Mouse (Mus musculus) splenic B cell, adult 2 months (primary cell): Measurements from ENCODE around the gene Frmd5.
"Not testable (repeated sequence)": the region's sequence is repeated elsewhere in the genome, so short reads cannot be mapped to it uniquely, and the experiment has no call there.

Experiments
- DNase-seq: peaks from one replicate; pipeline ENCODE4 v3.0.0-alpha.2; 2011; ENCODE audit warnings: low read depth, low spot score
- H3K27me3 ChIP-seq: 2 replicates; pipeline ENCODE4 v1.6.1; 2012; ENCODE audit warnings: mild to moderate bottlenecking, low read length, moderate library complexity, mixed read lengths; ENCODE audit not compliant: control insufficient read depth, poor library complexity, insufficient read depth, severe bottlenecking
- H3K36me3 ChIP-seq: 2 replicates; pipeline ENCODE4 v1.6.1; 2012; ENCODE audit warnings: mild to moderate bottlenecking, low read length, moderate library complexity, mixed read lengths; ENCODE audit not compliant: control insufficient read depth, poor library complexity, insufficient read depth, severe bottlenecking

The Frmd5 gene

DNA sequence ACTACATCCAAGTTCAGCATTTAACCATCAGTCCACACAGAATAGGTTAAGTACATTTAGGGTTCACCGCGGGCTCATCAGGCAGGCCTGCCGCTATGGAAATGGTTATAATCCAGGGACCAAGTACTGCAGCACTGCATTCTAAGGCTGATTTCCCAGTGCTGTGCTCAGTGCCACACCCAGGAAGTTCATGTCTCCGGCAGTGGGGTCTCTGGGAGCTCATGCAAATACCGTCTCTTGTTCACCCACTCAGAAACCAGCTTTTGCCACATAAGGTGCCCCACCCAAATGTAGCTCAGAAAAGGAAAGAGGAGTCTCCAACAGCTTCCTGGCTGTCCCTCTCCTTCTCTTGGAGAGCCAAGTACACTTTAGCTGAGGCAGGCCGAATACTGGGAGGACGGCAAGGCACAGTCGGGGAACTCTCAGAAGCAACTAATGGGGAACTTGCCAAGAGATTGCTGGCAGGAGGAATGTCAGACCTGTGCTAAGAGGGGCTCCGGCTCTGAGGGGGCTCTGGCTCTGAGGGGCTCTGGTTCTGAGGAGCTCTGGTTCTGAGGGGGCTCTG lies 232.7 kb downstream of the Frmd5 start:
- DNase-seq, result peak; percentile 8
- Histone ChIP-seq H3K36me3 (no peaks in the 10 kb centered on the region), H3K27me3 (no peaks in the 10 kb centered on the region)

DNA sequence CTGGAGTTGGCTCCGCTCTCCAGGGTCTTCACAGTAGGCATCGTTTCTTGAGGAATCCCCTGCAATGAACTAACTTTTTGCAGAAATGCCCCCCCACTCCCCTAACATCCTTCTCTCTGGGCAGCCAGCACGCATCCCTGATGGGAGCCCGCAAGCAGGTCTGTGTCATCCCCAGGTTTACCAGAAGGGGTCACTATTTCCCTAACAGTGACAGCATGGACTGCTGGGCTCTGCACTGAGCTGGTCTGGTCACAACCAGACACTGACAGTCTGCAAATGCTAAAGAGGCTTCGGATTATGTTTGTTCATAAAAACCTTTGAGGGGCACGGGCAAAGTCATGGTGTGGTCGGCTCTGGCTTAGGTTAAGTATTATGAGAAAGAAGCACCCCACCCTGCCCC lies 235.1 kb downstream of the Frmd5 start:
- H3K36me3 ChIP-seq, result no peaks in the 10 kb centered on the region
- DNase-seq, result peak; percentile 83
- no peaks in the 10 kb centered on the region for H3K27me3 ChIP-seq

DNA sequence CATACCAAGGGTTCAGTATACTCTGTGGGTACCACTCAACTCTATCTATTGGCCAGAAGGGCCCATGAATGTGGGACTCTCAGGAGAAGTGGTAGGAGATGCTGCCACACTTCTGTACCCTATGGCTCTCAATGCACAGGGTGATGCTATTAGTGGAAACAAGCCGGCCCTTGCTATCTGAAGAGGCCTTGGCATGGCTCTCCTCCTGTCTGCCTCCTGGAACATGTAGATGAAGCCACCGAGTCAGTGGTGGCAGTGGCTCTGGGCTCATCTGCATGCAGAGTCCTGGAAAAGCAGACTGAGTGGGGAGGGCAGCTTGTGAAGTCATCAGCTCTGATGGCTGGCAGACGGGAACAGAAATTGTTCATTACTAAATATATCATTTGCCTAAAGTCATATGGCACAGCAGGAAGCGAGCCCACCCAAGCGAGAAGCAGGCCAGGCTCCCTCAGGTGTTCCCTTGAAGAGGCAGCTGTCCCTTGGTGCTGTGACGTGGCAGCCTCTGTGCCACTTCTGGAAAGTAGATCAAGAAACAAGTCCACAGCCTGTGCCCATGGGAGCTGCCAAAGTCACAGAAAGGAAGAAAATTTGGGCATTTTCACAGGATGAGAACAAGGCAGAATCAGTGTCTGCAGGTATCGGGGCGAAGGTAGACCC lies 235.8 kb downstream of the Frmd5 start:
- no peaks in the 10 kb centered on the region for H3K36me3 ChIP-seq
- H3K27me3 ChIP-seq, result no peaks in the 10 kb centered on the region
- peak; percentile 44 for DNase-seq

DNA sequence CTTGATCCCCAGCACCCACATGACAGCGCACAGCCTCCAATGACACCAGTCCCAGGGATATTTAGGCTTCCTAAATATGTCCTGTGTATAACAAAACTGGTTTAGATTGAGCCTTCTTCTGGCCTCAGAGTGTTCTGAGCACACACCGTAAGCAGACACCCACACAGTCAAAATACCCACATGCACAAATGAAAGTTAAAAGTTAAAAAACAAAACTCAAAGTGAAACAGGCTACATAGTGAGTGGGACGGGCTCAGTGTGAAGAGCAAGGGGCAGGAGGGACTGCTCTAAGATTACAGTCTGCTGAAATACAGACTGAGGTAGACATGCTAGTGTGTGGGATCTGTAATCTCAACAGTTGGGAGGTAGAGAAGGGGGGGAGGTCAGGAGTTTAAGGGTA lies 236.8 kb downstream of the Frmd5 start:
- DNase-seq, result no peak
- Histone ChIP-seq H3K27me3 (no peaks in the 10 kb centered on the region), H3K36me3 (no peaks in the 10 kb centered on the region)

DNA sequence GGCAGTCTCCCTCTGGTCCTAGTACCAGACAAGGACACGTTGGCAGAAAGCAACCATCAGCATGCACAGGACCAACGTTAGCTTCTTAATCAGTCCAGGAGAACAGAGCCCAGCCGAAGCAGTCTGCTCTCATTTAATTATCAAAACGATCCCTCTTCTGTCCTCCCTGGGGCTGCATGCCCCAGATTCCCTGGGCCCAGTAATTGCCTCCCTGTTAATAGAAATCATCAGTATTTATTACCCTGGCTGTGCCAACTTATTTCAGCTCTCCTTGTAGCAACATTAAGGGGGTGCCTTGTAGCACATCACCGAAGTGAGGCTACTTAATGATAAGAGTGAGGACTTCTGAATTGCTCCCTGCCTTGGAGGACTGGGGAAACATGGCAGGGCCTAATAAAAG lies 241.0 kb downstream of the Frmd5 start:
- Histone ChIP-seq H3K27me3 (no peaks in the 10 kb centered on the region), H3K36me3 (no peaks in the 10 kb centered on the region)
- no peak for DNase-seq

DNA sequence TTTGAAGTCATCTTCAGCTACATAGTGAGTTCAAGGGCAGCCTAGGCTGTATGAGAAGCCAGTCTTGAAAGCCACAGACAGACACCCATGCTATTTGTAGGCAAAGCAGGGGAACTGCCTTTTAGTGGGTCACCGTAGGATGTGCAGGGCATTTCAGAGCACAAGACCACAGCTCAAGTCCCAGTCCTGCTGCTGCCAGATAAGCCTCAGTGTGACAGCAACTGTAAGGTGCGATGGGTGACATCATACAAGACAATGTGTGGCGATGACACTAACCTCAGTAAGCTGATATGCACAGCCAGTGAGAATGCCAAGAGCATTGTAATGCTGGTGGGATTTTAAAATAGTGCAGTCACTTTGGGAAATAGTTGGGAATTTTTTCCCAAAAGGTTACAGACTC lies 243.8 kb downstream of the Frmd5 start:
- Histone ChIP-seq H3K36me3 (no peaks in the 10 kb centered on the region), H3K27me3 (no peaks in the 10 kb centered on the region)
- no peak for DNase-seq

DNA sequence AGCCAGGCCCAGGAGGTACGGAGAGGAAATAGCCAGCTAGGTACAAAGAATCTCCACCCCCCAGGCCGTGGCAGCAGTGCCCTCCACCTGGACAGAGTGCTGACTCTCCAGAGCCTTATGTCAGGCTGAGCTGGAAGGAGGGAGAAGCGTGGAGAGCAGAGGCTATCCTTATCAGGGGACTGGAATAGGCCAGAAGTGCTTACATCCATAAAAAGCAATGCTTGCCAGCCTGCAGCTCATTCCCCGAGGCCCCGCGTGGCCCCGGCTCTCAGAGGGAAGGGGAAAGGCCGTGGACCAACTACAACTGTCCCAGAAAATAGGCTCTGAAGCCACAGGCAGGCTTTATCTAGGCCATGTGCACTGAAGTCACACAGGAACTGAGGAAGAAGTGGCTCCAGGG lies 255.6 kb downstream of the Frmd5 start:
- DNase-seq, result no peak
- Histone ChIP-seq H3K36me3 (no peaks in the 10 kb centered on the region), H3K27me3 (no peaks in the 10 kb centered on the region)

DNA sequence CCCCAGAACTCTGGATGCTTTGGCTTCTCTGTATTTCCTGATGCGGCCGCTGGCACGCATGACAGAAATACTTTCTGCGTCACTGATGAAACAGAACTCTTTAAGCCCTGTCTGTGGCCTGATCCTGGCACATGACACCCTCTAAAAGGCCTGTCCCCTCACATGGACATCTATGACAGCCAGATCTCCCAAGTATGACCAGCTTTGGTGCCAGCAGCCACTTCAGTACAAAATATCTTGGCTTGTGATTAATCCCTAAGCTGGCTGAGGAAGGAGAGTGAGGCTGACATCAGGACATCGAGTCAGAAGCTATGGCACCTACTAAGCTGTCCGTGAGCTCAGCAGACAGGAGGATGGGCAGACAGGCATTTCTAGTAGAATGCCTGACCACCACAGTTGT lies 257.3 kb downstream of the Frmd5 start:
- DNase-seq, result no peak
- Histone ChIP-seq H3K27me3 (no peaks in the 10 kb centered on the region), H3K36me3 (no peaks in the 10 kb centered on the region)

DNA sequence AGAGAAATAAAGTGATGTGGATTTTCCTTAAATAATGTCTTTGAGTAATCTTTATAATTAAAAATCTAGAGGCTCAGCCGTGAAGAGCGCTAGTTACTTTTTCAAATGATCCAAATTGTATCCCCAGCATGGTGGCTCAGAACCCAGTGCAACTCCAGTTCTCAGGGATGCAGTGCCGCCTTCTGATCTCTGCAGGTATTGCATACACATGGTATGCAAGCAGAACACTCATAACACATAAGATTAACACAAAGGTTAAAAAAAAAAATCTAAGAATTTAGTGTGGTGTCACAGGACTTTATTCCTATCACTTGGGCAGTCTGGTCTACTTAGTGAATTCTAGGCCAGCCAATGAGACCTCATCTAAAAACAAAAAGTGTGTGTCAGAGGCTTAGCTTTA lies 262.1 kb downstream of the Frmd5 start:
- DNase-seq, result no peak
- Histone ChIP-seq H3K27me3 (no peaks in the 10 kb centered on the region), H3K36me3 (peaks cover 6% of the 10 kb centered on the region; the same call in 1 of the 2 replicates)

DNA sequence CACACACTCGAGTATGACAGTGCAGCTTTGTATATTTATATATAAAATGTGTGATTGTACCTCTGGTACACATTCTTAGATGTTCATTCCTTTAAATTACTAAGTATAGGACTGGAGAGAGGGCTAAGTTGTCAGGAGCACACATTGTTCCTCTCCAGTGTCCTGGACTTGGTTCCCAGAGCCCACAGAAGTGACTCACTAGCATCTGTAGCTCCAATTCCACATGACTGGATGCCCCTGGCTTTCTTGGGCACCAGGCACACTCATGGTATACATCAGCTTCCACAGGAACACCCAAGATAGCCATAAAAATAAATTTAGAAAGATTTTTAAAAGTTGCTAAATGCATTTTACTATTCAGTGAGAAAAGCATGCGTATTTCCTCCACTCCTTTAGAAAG lies 281.8 kb downstream of the Frmd5 start:
- Histone ChIP-seq H3K27me3 (no peaks in the 10 kb centered on the region), H3K36me3 (no peaks in the 10 kb centered on the region; the same call in 1 of the 2 replicates)
- DNase-seq, result no peak

DNA sequence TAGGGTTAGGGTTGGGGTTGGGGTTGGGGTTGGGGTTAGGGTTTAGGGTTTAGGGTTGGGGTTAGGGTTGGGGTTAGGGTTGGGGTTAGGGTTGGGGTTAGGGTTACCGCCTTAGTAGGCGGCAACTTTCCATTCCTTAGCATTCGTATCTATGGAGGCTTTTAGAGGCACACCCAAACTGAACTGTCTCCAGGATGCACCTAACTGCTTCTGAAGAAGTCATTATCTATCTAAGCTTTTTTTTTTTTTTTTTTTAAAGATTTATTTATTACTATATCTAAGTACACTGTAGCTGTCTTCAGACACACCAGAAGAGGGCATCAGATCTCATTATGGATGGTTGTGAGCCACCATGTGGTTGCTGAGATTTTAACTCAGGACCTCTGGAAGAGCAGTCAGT lies 284.1 kb downstream of the Frmd5 start:
- not testable (repeated sequence) for H3K27me3 ChIP-seq, H3K36me3 ChIP-seq, DNase-seq

DNA sequence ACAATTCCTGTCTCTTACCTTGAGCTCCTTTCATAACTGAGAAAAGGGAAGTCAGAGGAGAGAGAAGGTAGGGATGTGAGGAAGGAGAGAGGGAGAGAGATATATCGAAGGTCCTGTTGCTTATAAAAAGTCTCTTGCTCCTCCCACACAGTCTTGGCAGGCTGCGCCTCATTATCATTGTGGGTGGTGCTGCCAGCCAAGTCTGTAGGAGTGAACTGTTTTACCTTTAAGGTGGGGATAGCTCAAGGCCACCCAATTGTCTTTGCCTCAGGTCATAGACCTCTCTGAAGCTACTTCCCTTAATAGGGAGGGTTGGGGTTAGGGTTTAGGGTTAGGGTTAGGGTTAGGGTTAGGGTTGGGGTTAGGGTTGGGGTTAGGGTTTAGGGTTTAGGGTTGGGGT lies 284.9 kb downstream of the Frmd5 start:
- Histone ChIP-seq H3K36me3 (no peaks in the 10 kb centered on the region; the same call in 1 of the 2 replicates), H3K27me3 (no peaks in the 10 kb centered on the region)
- DNase-seq, result no peak

DNA sequence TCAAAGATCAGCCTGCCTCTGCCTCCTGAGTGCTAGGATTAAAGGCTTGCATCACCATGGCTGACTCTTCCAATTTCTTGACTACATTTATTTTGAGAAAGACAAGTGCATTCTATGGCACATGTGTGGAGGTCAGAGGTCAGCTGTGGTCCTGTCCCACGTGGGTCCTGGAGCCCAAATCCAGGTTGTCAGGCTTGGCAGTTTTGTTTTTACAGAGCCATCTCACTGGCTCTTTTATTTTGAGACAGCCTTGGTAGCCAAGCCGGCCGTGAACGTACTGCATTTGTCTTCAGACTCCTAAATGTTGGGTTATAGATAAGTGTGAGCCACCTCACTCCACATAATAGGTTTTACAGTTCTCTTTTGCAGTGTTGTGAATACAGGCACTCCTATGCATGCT lies 288.2 kb downstream of the Frmd5 start:
- not testable (repeated sequence) for H3K27me3 ChIP-seq, H3K36me3 ChIP-seq, DNase-seq

DNA sequence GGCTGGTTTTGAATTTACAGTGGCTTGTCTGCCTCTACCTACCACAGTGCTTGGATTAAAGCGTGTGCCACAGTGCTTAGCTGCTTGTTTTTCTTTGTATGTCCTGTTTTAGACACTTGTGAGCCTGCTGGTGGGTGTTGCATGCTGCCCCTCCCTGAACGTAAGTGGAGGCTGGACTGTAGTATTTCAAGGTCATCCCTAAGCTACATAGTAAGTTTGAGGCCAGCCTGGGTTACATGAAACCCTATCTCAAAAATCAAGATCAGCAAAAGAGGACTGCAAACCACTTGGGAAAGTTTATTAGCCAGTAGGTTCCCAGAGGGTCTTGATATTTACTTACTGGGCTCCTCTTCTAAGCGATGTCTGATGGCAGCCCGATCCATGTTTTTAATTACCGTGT lies 288.8 kb downstream of the Frmd5 start:
- DNase-seq, result no peak
- H3K27me3 ChIP-seq, result no peaks in the 10 kb centered on the region
- no peaks in the 10 kb centered on the region; the same call in 1 of the 2 replicates for H3K36me3 ChIP-seq

DNA sequence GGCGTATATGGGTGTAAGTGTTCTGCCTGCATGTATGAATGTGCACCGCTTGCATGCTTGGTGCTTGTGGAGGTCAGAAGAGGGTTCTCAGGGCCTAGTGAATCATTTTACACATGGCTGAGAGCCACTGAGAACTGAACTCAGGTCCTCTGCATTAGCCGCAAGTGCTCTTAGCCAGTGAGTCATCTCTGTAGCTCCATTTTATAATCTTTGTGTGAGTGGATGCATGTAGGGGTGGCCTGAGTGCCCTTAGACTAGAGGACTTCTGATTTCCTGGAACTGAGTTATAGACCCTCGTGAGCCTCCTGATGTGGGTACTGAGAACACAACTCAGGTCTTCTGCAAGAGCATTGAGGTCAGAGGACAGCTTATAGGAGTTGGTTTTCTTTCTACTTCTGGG lies 292.7 kb downstream of the Frmd5 start:
- Histone ChIP-seq H3K36me3 (peaks cover 2% of the 10 kb centered on the region; the same call in 1 of the 2 replicates), H3K27me3 (no peaks in the 10 kb centered on the region)
- no peak for DNase-seq
